Mouse (Mus musculus): ENCODE results near the gene Oip5. TPM values are rescaled to one million over a fixed set of nuclear protein-coding genes. Genes with fewer than 3 reads are reported as not detected.
"Not testable (repeated sequence)": the region's sequence is repeated elsewhere in the genome, so short reads cannot be mapped to it uniquely, and the experiment has no call there.

The Oip5 gene
- 1 to 10 TPM in 1 of 2 experiments, under 1 TPM in 1; 0.81 to 1.6 TPM for total RNA-seq (2021)
- 2.7 and 2.9 TPM in 2 replicates for polyA plus RNA-seq (2012; rRNA removed)
- long read RNA-seq, result 0 reads

- peak; percentile 94 for DNase-seq
Observed at GRCm38 (mm10) chr2:119618199-119618982, at the start of gene Oip5, which contains the start of gene Nusap1. TSS of gene Oip5 (minus strand) at chr2:119618469. TSS of gene Nusap1 (plus strand) at chr2:119618298.

DNA sequence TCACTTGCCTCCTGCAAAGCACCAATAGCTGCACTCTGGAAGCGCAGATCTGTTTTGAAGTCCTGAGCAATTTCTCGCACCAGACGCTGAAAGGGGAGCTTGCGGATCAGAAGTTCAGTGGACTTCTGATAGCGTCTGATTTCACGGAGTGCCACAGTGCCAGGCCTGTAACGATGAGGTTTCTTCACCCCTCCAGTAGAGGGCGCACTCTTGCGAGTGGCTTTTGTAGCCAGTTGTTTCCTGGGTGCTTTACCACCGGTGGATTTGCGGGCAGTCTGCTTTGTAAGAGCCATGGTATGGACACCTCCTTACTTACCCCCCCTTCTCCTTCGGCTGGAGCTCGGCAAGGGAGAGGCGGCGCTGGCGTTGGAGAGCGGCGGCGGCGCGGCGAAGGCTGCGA, 47.5 kb upstream of the Oip5 start:
- not testable (repeated sequence) for DNase-seq

GRCm38 (mm10) chr2:119662220-119663182, 44.2 kb upstream of the Oip5 start, which contains the start of gene Ndufaf1:
TSS of gene Ndufaf1 (minus strand) at chr2:119662827.
- DNase-seq, result peak; percentile 87

DNA sequence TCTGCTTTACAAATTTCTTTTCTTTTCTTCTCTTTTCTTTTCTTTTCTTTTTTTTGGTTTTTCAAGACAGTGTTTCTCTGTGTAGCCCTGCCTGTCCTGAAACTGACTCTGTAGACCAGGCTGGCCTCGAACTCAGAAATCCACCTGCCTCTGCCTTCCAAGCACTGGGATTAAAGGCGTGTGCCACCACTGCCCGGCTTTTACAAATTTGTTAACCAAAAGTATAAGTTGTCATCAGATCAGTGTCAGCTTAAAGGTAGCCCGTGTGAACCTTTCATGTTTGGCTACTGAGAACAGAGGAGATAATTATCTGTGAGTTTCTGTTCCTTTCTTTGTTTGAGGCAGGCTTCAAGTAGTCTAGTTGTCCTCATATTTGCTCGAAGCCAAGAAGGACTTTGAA, 26.0 kb upstream of the Oip5 start:
- no peak for DNase-seq

DNA sequence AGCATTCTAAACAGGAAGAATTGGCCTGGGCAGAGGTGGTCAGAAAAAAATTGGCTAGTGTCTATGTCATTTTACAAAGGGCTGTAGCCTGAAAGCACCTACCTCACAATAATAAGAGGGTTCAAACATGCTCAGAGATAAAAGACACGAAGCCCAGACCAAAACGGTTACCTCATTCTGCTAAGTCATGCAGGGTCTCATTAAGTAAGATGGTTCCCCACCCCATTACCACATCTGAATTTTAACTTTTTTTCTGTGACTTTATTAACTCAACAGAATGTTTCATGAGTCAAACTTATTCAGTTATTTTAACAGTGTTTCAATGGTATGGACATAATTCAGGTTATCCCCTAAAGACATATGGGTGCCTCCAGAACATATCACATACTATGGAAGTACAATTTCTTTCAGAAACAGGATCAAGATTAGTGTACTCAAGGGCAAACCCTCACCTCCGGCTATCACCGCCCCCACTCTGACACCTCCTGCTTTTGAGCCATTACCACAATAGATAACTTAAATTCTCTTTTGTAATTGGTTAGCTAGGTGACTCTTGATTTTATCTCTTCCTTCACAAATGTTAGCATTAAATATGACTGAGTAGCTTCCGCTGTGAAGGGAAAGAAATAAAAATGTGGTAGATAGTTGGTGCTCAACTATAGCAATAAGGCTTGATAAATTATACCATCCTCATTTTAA, 23.1 kb upstream of the Oip5 start:
- DNase-seq, result no peak

DNA sequence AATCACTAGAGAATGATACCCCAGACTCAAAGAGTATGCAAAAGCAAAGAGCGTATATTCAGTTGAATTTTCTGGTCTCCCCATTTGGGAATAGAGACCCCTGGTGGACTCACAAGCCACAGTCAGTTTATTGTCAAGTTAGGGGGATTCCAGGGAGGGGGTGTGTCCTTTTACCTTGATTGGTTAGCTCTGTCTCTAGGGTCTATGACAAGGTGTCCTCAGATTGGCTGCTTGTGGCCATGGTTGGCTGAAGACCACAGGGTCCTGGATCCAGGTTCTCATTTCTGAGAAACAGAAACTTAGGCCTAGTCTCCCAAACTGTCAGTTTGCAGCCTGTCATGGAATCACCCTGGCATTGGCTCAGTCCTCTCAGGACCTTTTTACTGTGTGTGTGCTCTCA, 18.5 kb upstream of the Oip5 start:
- DNase-seq, result no peak

DNA sequence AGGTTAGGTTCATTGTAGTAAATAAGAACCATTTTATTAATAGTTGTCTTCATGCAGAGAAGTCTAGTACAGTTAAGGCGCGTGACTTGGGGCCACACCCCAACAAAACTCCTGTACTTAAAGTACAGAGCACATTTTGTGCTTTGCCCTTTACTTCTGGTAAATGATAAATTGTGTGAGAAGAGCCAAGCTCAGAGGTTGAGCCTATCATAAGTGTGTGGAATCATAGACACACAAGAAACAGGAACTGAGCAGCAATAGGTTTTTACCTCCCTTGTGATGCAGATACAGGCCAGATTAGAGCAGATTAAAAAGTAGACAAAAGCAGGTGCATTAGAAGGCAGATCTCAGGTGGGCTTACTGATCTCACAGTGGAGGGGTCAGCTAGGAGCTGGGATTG, 3.0 kb upstream of the Oip5 start:
- DNase-seq, result no peak

DNA sequence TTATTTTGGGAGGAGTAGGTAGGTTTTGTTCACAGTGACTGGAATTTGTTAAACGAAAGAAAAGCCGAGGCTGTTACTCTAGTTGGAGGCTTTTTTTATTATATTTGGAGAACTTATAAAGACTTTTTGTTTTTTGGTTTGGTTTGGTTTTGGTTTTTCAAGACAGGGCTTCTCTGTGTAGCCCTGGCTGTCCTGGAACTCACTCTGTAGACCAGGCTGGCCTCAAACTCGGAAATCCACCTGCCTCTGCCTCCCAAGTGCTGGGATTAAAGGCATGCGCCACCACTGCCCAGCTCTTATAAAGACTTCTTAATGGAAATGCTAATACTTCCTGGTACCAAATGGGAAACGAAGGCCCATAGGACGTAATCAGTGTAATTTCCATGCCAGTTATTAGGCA, 733 bp upstream of the Oip5 start:
- not testable (repeated sequence) for DNase-seq

DNA sequence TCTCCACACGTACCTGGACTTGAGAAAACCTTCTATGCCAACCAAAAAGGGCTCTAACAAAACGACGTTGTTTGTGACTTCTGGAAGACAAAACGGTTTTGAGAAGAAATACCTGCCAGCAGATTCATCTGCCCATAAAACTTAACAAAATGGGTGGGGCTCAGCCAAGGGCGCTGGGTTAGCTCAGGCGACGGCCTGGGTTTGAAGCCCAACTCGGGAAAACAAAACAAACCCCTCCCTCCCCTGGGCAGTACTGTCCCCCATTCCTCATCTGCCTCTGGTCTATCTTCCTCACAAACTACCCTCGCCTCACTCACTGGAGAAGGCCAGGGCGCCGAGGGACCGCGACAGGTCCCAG, 449 bp downstream of the Oip5 start:
- DNase-seq, result no peak

DNA sequence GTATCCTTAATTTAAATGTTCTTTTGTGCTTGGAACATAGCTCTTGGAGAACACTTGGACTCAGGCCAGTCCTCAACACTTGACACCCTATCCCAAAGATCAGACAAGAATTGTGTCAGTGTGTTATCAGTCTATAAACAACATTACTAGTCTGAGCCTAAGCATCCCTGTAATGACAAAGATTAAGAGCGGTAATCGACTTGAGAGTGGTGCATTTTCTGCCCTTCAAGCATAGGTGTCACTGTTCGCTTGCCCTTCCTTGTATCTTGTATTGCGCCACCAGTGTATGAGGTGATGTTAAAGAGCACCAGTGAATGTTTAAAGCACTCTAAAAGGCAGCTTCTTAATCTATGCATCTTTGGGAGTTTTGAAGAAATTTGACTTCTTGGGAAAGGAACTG, 11.2 kb downstream of the Oip5 start:
- DNase-seq, result no peak

DNA sequence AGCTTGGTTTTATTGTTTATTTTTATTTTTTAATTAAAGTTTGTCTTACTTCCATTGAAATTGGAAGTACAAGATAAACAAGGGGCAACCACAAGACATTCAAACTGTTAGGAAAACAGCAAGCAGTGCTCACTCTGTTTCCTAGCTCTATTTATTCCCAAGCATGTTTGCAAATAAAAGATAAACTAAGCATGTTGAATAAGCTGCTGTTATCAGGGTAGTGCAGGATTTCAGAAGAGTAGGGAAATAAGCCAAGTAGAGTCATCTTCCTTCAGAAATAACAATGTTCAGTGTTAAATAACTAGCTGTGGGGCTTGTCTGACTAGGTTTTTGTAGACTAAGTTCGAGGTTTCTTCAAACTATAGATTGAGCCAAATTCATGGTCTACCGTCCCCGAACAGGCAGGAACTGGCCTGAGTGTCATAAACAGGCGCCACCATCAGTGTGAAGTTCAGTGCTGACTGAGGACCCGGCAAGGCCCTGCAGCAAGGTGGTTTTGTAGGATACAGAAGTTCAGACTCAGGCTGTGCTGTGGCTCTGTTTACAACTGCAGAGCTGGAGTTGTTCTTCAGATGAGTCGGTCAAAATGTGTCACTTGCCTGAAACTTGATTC, 12.8 kb downstream of the Oip5 start:
- DNase-seq, result no peak

DNA sequence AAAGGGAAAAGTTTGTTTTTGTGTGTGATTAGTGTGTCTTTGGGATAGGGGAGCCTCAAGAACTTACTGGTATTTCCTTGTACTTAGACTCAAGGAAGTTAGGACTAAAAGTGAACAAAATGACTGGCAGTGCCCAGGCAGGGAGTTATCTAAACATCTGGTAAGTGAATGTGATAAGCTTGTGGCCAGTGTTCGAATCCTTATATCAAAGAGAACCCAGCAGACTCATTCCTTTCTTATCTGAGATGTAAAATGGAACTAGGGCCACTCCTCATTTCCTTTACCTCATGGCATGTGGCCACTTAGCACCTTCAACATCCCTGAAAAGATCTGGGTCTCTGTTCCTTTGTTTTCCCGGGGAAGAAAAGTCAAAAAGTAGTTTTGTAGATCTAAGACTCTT, 14.4 kb downstream of the Oip5 start:
- no peak for DNase-seq

GRCm38 (mm10) chr2:119602488-119602887, 15.8 kb downstream of the Oip5 start:
- no peak for DNase-seq

DNA sequence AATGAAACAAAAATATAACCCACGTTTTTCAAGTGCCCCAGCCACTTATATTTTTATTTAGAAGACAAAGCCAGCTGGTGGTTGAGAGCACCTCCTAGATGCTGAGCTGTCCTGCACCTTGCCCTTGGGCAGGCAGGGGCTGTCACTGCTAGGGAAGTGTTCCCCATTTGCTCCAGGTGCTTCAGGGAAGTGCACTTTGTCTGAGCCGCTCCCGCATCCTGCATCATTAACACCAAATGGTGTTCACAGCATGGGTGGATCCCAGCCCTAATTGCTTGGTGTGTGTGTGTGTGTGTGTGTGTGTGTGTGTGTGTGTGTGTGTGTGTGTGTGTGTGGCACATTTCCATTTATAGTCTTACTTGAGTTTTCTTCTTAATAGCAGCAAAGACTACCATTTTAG, 16.7 kb downstream of the Oip5 start:
- DNase-seq, result not testable (repeated sequence)

GRCm38 (mm10) chr2:119601027-119601426, 17.2 kb downstream of the Oip5 start:
- DNase-seq, result no peak

- peak; percentile 52 for DNase-seq
Observed at GRCm38 (mm10) chr2:119596781-119597330, 21.4 kb downstream of the Oip5 start.

DNA sequence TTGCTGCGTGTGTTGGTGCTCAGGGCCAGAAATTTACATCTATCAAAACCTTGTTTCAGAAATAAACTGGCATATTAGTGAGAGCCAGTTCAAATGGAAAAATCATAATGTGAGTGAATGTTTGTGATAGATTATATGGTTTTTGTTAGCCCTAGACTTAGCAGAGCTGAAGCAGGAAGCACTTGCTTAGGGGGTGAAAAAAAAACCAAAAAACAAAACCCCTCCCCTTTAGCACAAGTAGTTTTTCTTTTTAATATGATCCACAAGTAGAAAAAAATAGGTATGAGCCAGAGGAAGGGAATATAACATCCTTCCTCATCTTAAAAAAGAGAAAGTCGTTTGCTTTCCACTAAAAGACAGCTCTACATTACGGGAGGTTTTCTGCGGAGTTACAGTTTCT, 23.0 kb downstream of the Oip5 start:
- DNase-seq, result no peak

GRCm38 (mm10) chr2:119594113-119594981, 23.9 kb downstream of the Oip5 start:
- peak; percentile 98 for DNase-seq

- no peak for DNase-seq
Observed at GRCm38 (mm10) chr2:119593765-119594112, 24.5 kb downstream of the Oip5 start.

GRCm38 (mm10) chr2:119591247-119591646, 27.0 kb downstream of the Oip5 start:
- no peak for DNase-seq
